Mouse (Mus musculus): ENCODE measurements around the gene Ackr3.

- TF ChIP-seq CTCF (IDR thresholded peaks at IDR 0.05; ENCODE audit: extremely low read depth, insufficient read depth, insufficient read length, insufficient replicate concordance) (no peak), POLR2A (IDR thresholded peaks at IDR 0.05; ENCODE audit: low read depth, low read length) (no peak)
Measured at GRCm38 (mm10) chr1:90210346-90210745, 6.6 kb downstream of the Ackr3 start.
